In genomic region chr1:40790324-40791141, GRCm38 (mm10) we compare ENCODE assay signal across 8 mouse cellular contexts. TPM values are rescaled to one million over a fixed set of nuclear protein-coding genes. Genes with fewer than 3 reads are reported as not detected.
DNase-seq lines count a peak whose midpoint lies in the region; ATAC-seq lines count a peak whose summit lies in the region.

Gene Mfsd9 (minus strand): TSS chr1:40790687.

- intact Hi-C loops in left cerebral cortex, postnatal 14 days (cut with DNase I): no loop called here

- 7% methylated on average over 38 of the region's 38 CpGs for WGBS in intestine, embryonic 14.5 days

- H3K4me1 ChIP-seq in intestine, embryonic 14.5 days (replicated peaks; ENCODE audit: control insufficient read depth, insufficient read depth, low read length): no peaks in the 10 kb centered on the region; the same call in 1 of the 2 replicates

- H3K4me3 ChIP-seq in intestine, embryonic 14.5 days (ENCODE audit: low read depth, low read length): peak within 1 kb of the TSS; percentile 61

- H3K9me3 ChIP-seq in intestine, embryonic 14.5 days (ENCODE audit: control insufficient read depth, low read length): no peaks in the 10 kb centered on the region

- H3K9ac ChIP-seq in intestine, embryonic 14.5 days (ENCODE audit: low read length): peak within 1 kb of the TSS; percentile 25

- ATAC-seq in intestine, embryonic 14.5 days (replicated peaks; ENCODE audit: low FRiP score, low TSS enrichment, low read depth): peak; percentile 94
- ATAC-seq in megakaryocyte-erythroid progenitor cell, adult 5-6 weeks (replicated peaks; ENCODE audit: low FRiP score, low TSS enrichment, poor library complexity, severe bottlenecking): peak; percentile 98

- DNase-seq in adrenal gland, adult 2 months: peak; percentile 94
- peak; percentile 90 for DNase-seq in embryo, embryonic 11 days
- peak; percentile 83 for DNase-seq in gastrocnemius, postnatal 25 days
- peak; percentile 99 for DNase-seq in intestine, embryonic 14.5 days (ENCODE audit: low spot score)
- peak; percentile 84 to 89 for DNase-seq in left cerebral cortex, postnatal 14 days (ENCODE audit: low spot score in 2 of 2)
- DNase-seq in right cerebral cortex, postnatal 14 days: peak; percentile 89
- DNase-seq in urinary bladder, postnatal 25 days (ENCODE audit: low spot score): peak; percentile 95

- H3K27ac ChIP-seq in intestine, embryonic 14.5 days (ENCODE audit: low read depth): no peak within 1 kb of the TSS

- peak within 1 kb of the TSS; percentile 52 for H3K4me2 ChIP-seq in intestine, embryonic 14.5 days (ENCODE audit: low read length)

- no peaks in the 10 kb centered on the region for H3K27me3 ChIP-seq in intestine, embryonic 14.5 days (replicated peaks; ENCODE audit: control insufficient read depth, insufficient read depth, low read length)

- no peaks in the 10 kb centered on the region for H3K36me3 ChIP-seq in intestine, embryonic 14.5 days (ENCODE audit: control insufficient read depth, insufficient read depth, low read length)

RNA-seq across cellular contexts. Expression of gene Mfsd9, which starts in this region (rescaled TPM):
- 1 to 10 TPM; 2.4 to 5.2 TPM for total RNA-seq in adrenal gland, adult 2 months (2021)
- 2.6 and 3.9 TPM in 2 replicates for polyA plus RNA-seq in adrenal gland, adult 2 months (2012; rRNA removed)
- under 1 TPM; 0.29 to 0.41 TPM for total RNA-seq in gastrocnemius, postnatal 25 days (2021)
- 4.2 and 4.6 TPM in 2 replicates for polyA plus RNA-seq in intestine, embryonic 14.5 days (2014; fragmentation: Nextera tagmentation; extraction: Ambion mirVana)
- total RNA-seq in left cerebral cortex, postnatal 14 days (2021): 1 to 10 TPM; 3.2 to 3.4 TPM
- 1.8 and 2.1 TPM in 2 replicates for total RNA-seq in megakaryocyte-erythroid progenitor cell, adult 5-6 weeks (2014; fragmentation: Nextera tagmentation)
- total RNA-seq in megakaryocyte-erythroid progenitor cell, adult 5-6 weeks (2017): 1.7 and 4.7 TPM in 2 replicates

Comparison
In these comparisons a context has a peak if more than half of its experiments do, and no peak if none do; other contexts are left out.
1. Peak in DNase-seq in gastrocnemius, postnatal 25 days; RNA of the gene not detected or under 1 TPM.